Mouse (Mus musculus): ENCODE results near the gene Dnm1. TPM values are rescaled to one million over a fixed set of nuclear protein-coding genes. Genes with fewer than 3 reads are reported as not detected.

Gene Dnm1
- polyA plus RNA-seq, 1 experiment from 2014 or later, result 86.9 TPM

GRCm38 (mm10) chr2:32360741-32361140 lies 7.6 kb upstream of the Dnm1 start:
- Histone ChIP-seq H3K4me2 (peak overlapping the region; percentile 70), H3K9me3 (replicated peaks) (no peaks in the 10 kb centered on the region), H3K9ac (replicated peaks) (peak overlapping the region; percentile 41; the same call in 1 of the 2 replicates), H3K27me3 (replicated peaks) (peaks cover 3% of the 10 kb centered on the region; the same call in 1 of the 2 replicates), H3K4me1 (peaks cover 32% of the 10 kb centered on the region), H3K36me3 (no peaks in the 10 kb centered on the region), H3K27ac (replicated peaks) (peak overlapping the region; percentile 39; the same call in 1 of the 2 replicates), H3K4me3 (replicated peaks) (peak overlapping the region; percentile 34)
- WGBS, result 3% methylated on average over 14 of the region's 14 CpGs
- no peak for ATAC-seq (ENCODE audit: low FRiP score)

- Histone ChIP-seq H3K4me3 (replicated peaks) (no peak overlapping the region), H3K27me3 (replicated peaks) (peaks cover 3% of the 10 kb centered on the region; the same call in 1 of the 2 replicates), H3K36me3 (no peaks in the 10 kb centered on the region), H3K4me1 (peaks cover 21% of the 10 kb centered on the region), H3K27ac (replicated peaks) (no peak overlapping the region), H3K9ac (replicated peaks) (no peak overlapping the region), H3K9me3 (replicated peaks) (no peaks in the 10 kb centered on the region), H3K4me2 (no peak overlapping the region)
- no peak for ATAC-seq (ENCODE audit: low FRiP score)
- 71% methylated on average over 10 of the region's 10 CpGs for WGBS
Observed at GRCm38 (mm10) chr2:32358381-32358780, 5.2 kb upstream of the Dnm1 start.

GRCm38 (mm10) chr2:32357710-32358109 lies 4.6 kb upstream of the Dnm1 start:
- H3K27me3 ChIP-seq (replicated peaks), result peaks cover 3% of the 10 kb centered on the region; the same call in 1 of the 2 replicates
- H3K4me1 ChIP-seq, result peaks cover 21% of the 10 kb centered on the region
- H3K4me3 ChIP-seq (replicated peaks), result no peak overlapping the region
- no peaks in the 10 kb centered on the region for H3K9me3 ChIP-seq (replicated peaks)
- no peaks in the 10 kb centered on the region for H3K36me3 ChIP-seq
- ATAC-seq (ENCODE audit: low FRiP score), result no peak
- H3K27ac ChIP-seq (replicated peaks), result no peak overlapping the region
- no peak overlapping the region for H3K9ac ChIP-seq (replicated peaks)
- H3K4me2 ChIP-seq, result no peak overlapping the region
- WGBS, result 79% methylated on average over 3 of the region's 3 CpGs

- 84% methylated on average over 10 of the region's 10 CpGs for WGBS
- Histone ChIP-seq H3K9me3 (replicated peaks) (no peaks in the 10 kb centered on the region), H3K4me2 (no peak overlapping the region), H3K4me1 (peaks cover 22% of the 10 kb centered on the region), H3K27ac (replicated peaks) (no peak overlapping the region), H3K36me3 (no peaks in the 10 kb centered on the region), H3K27me3 (replicated peaks) (no peaks in the 10 kb centered on the region), H3K9ac (replicated peaks) (no peak overlapping the region), H3K4me3 (replicated peaks) (no peak overlapping the region)
- no peak for ATAC-seq (ENCODE audit: low FRiP score)
Observed at GRCm38 (mm10) chr2:32356216-32356615, 3.1 kb upstream of the Dnm1 start.

GRCm38 (mm10) chr2:32354336-32354895 lies 1.3 kb upstream of the Dnm1 start:
- Histone ChIP-seq H3K4me2 (no peak overlapping the region), H3K36me3 (no peaks in the 10 kb centered on the region), H3K9me3 (replicated peaks) (no peaks in the 10 kb centered on the region), H3K27ac (replicated peaks) (no peak overlapping the region), H3K27me3 (replicated peaks) (no peaks in the 10 kb centered on the region), H3K4me3 (replicated peaks) (no peak overlapping the region), H3K4me1 (peaks cover 32% of the 10 kb centered on the region), H3K9ac (replicated peaks) (no peak overlapping the region)
- ATAC-seq (ENCODE audit: low FRiP score), result no peak
- WGBS, result 93% methylated on average over 3 of the region's 3 CpGs

- Histone ChIP-seq H3K4me1 (peaks cover 34% of the 10 kb centered on the region), H3K4me2 (peak overlapping the region; percentile 79; the same call in 1 of the 2 replicates), H3K9ac (replicated peaks) (no peak overlapping the region), H3K36me3 (peaks cover 6% of the 10 kb centered on the region; the same call in 1 of the 2 replicates), H3K27me3 (replicated peaks) (no peaks in the 10 kb centered on the region), H3K4me3 (replicated peaks) (no peak overlapping the region), H3K27ac (replicated peaks) (no peak overlapping the region), H3K9me3 (replicated peaks) (no peaks in the 10 kb centered on the region)
- 75% methylated on average over 6 of the region's 6 CpGs for WGBS
- no peak for ATAC-seq (ENCODE audit: low FRiP score)
Observed at GRCm38 (mm10) chr2:32353836-32354235, 698 bp upstream of the Dnm1 start.

GRCm38 (mm10) chr2:32352151-32353006 lies 759 bp downstream of the Dnm1 start, which contains the start of gene Ciz1:
Gene Ciz1 (plus strand): TSS chr2:32352327.
- no peaks in the 10 kb centered on the region for H3K27me3 ChIP-seq (replicated peaks)
- H3K27ac ChIP-seq (replicated peaks), result peak within 1 kb of the TSS; percentile 98
- peak within 1 kb of the TSS; percentile 83 for H3K4me3 ChIP-seq (replicated peaks)
- peaks cover 13% of the 10 kb centered on the region; the same call in 1 of the 2 replicates for H3K36me3 ChIP-seq
- H3K9ac ChIP-seq (replicated peaks), result peak within 1 kb of the TSS; percentile 91
- H3K9me3 ChIP-seq (replicated peaks), result no peaks in the 10 kb centered on the region
- H3K4me2 ChIP-seq, result peak within 1 kb of the TSS; percentile 79
- 3% methylated on average over 32 of the region's 52 CpGs for WGBS
- peaks cover 34% of the 10 kb centered on the region for H3K4me1 ChIP-seq
- peak; percentile 71 for ATAC-seq (ENCODE audit: low FRiP score)

GRCm38 (mm10) chr2:32351471-32351961 lies 1.6 kb downstream of the Dnm1 start:
- ATAC-seq (ENCODE audit: low FRiP score), result peak; percentile 10; the same call in 1 of the 2 replicates
- WGBS, result 44% methylated on average over 9 of the region's 9 CpGs

GRCm38 (mm10) chr2:32350471-32351051 lies 2.6 kb downstream of the Dnm1 start:
- Histone ChIP-seq H3K4me3 (replicated peaks) (no peak overlapping the region; the same call in 1 of the 2 replicates), H3K27ac (replicated peaks) (no peak overlapping the region), H3K27me3 (replicated peaks) (no peaks in the 10 kb centered on the region), H3K9me3 (replicated peaks) (no peaks in the 10 kb centered on the region), H3K4me2 (peak overlapping the region; percentile 79), H3K36me3 (peaks cover 13% of the 10 kb centered on the region; the same call in 1 of the 2 replicates), H3K4me1 (peaks cover 39% of the 10 kb centered on the region), H3K9ac (replicated peaks) (no peak overlapping the region)
- no peak for ATAC-seq (ENCODE audit: low FRiP score)
- 49% methylated on average over 13 of the region's 13 CpGs for WGBS

More at GRCm38 (mm10) chr2:32351471-32351961, 1.6 kb downstream of the Dnm1 start:
- no peaks in the 10 kb centered on the region for H3K27me3 ChIP-seq (replicated peaks)
- peaks cover 13% of the 10 kb centered on the region; the same call in 1 of the 2 replicates for H3K36me3 ChIP-seq
- no peaks in the 10 kb centered on the region for H3K9me3 ChIP-seq (replicated peaks)
- H3K4me3 ChIP-seq (replicated peaks), result peak overlapping the region; percentile 83
- H3K4me2 ChIP-seq, result peak overlapping the region; percentile 79
- H3K9ac ChIP-seq (replicated peaks), result peak overlapping the region; percentile 91
- H3K27ac ChIP-seq (replicated peaks), result peak overlapping the region; percentile 98
- peaks cover 39% of the 10 kb centered on the region for H3K4me1 ChIP-seq

- Histone ChIP-seq H3K9ac (replicated peaks) (no peak overlapping the region), H3K27ac (replicated peaks) (no peak overlapping the region)
- 67% methylated on average over 8 of the region's 8 CpGs for WGBS
Observed at GRCm38 (mm10) chr2:32349625-32350255, 3.4 kb downstream of the Dnm1 start.

GRCm38 (mm10) chr2:32348311-32348710 lies 4.8 kb downstream of the Dnm1 start:
- 85% methylated on average over 11 of the region's 11 CpGs for WGBS
- H3K4me1 ChIP-seq, result peaks cover 40% of the 10 kb centered on the region
- no peak for ATAC-seq (ENCODE audit: low FRiP score)
- no peak overlapping the region for H3K27ac ChIP-seq (replicated peaks)
- H3K9me3 ChIP-seq (replicated peaks), result no peaks in the 10 kb centered on the region
- H3K4me2 ChIP-seq, result no peak overlapping the region
- H3K36me3 ChIP-seq, result peaks cover 13% of the 10 kb centered on the region; the same call in 1 of the 2 replicates
- no peak overlapping the region for H3K4me3 ChIP-seq (replicated peaks)
- H3K27me3 ChIP-seq (replicated peaks), result no peaks in the 10 kb centered on the region
- H3K9ac ChIP-seq (replicated peaks), result no peak overlapping the region

More at GRCm38 (mm10) chr2:32349625-32350255, 3.4 kb downstream of the Dnm1 start:
- Histone ChIP-seq H3K36me3 (peaks cover 13% of the 10 kb centered on the region; the same call in 1 of the 2 replicates), H3K4me1 (peaks cover 39% of the 10 kb centered on the region), H3K4me2 (peak overlapping the region; percentile 79; the same call in 1 of the 2 replicates), H3K4me3 (replicated peaks) (no peak overlapping the region), H3K27me3 (replicated peaks) (no peaks in the 10 kb centered on the region), H3K9me3 (replicated peaks) (no peaks in the 10 kb centered on the region)
- no peak for ATAC-seq (ENCODE audit: low FRiP score)
